Mouse (Mus musculus) liver, postnatal 0 days (tissue): Measurements from ENCODE around the gene Ror1.

ENCODE experiments used
- CTCF ChIP-seq: sonication (generic); IDR thresholded peaks from 2 replicates; pipeline ENCODE4 v1.5.1; 2016; ENCODE audit warnings: antibody characterized with exemption, low read depth
- EP300 ChIP-seq: IDR thresholded peaks from 2 replicates; pipeline ENCODE4 v1.6.1; 2016; ENCODE audit warnings: antibody characterized with exemption, low read depth, mild to moderate bottlenecking

DNA sequence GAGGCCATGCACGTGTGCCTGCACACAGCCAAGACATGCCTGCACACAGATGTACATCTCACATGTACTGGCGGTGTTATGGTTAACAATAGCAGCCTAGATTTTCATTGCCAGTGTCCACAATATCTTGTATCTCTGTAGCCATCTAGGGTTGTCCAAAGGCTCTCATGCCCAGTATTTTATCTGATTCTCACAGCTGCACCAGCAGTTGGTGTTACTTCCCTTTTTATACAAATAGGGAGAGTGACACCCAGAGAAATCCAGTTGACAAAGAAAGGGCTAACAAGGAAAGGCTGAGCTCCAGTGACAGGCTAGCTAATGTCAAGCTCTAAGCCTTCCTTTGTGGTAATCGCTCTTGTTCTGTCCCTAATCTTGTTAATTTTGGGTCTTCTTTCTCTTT is 43.3 kb upstream of the Ror1 start:
- TF ChIP-seq CTCF (no peak), EP300 (no peak)
